Mouse (Mus musculus) MEL (cell line): ENCODE results near the gene Pxk.

Source experiments
- CTCF ChIP-seq, 3 experiments: IDR thresholded peaks in 2 of 3; conservative IDR thresholded peaks in 1 of 3; 2 replicates each; pipeline ENCODE4 v1.5.1; 2011 to 2012; ENCODE audit warnings: low read length in 3 of 3, low read depth in 2 of 3, mild to moderate bottlenecking in 2 of 3, improper control_type of control experiment in 1 of 3, inconsistent platforms in 1 of 3, mixed read lengths in 1 of 3, moderate library complexity in 1 of 3; ENCODE audit not compliant: control insufficient read depth in 1 of 3, insufficient read depth in 1 of 3, poor library complexity in 1 of 3, severe bottlenecking in 1 of 3
- ELF1 ChIP-seq: IDR thresholded peaks from 2 replicates; pipeline ENCODE4 v1.6.1; 2014; ENCODE audit warnings: low read depth, mild to moderate bottlenecking, inconsistent platforms, low read length, improper control_type of control experiment, moderate library complexity
- EP300 ChIP-seq, 2 experiments: IDR thresholded peaks; 2 replicates each; pipeline ENCODE4 v1.6.1; 2011; ENCODE audit warnings: improper control_type of control experiment in 2 of 2, low read length in 2 of 2, low read depth in 1 of 2, mild to moderate bottlenecking in 1 of 2
- ETS1 ChIP-seq: IDR thresholded peaks from 2 replicates; pipeline ENCODE4 v1.6.1; 2012; ENCODE audit warnings: low read depth, mild to moderate bottlenecking, inconsistent platforms, low read length, improper control_type of control experiment, moderate library complexity
- GABPA ChIP-seq: IDR thresholded peaks from 2 replicates; pipeline ENCODE4 v1.6.1; 2012; ENCODE audit warnings: low read depth, mild to moderate bottlenecking, inconsistent platforms, low read length, improper control_type of control experiment, moderate library complexity
- GATA1 ChIP-seq: IDR thresholded peaks from 2 replicates; pipeline ENCODE4 v1.6.1; 2011; ENCODE audit warnings: low read depth, low read length, improper control_type of control experiment
- MAFK ChIP-seq: IDR thresholded peaks from 2 replicates; pipeline ENCODE4 v1.6.1; 2011; ENCODE audit warnings: low read depth, mild to moderate bottlenecking, low read length, improper control_type of control experiment, borderline replicate concordance
- POLR2A ChIP-seq, 2 experiments: IDR thresholded peaks; 2 replicates each; pipeline ENCODE4 v1.6.1; 2011 to 2012; ENCODE audit warnings: low read length in 2 of 2, mild to moderate bottlenecking in 2 of 2, control low read depth in 1 of 2, improper control_type of control experiment in 1 of 2, low read depth in 1 of 2, moderate library complexity in 1 of 2; ENCODE audit not compliant: control insufficient read depth in 1 of 2, insufficient read depth in 1 of 2, poor library complexity in 1 of 2
- POLR2AphosphoS5 ChIP-seq: IDR thresholded peaks from 2 replicates; pipeline ENCODE4 v1.6.1; 2012; ENCODE audit warnings: low read depth, borderline replicate concordance, mild to moderate bottlenecking, inconsistent platforms, low read length, moderate library complexity, mixed read lengths
- RAD21 ChIP-seq: IDR thresholded peaks from 2 replicates; pipeline ENCODE4 v1.6.1; 2011; ENCODE audit warnings: mild to moderate bottlenecking, low read depth, low read length, improper control_type of control experiment
- USF2 ChIP-seq, 2 experiments: IDR thresholded peaks; 2 replicates each; pipeline ENCODE4 v1.6.1; 2011 to 2012; ENCODE audit warnings: improper control_type of control experiment in 2 of 2, low read length in 2 of 2, borderline replicate concordance in 1 of 2, inconsistent platforms in 1 of 2, low read depth in 1 of 2, mild to moderate bottlenecking in 1 of 2; ENCODE audit not compliant: insufficient read depth in 1 of 2
- ZMIZ1 ChIP-seq: IDR thresholded peaks from 2 replicates; pipeline ENCODE4 v1.6.1; 2012; ENCODE audit warnings: low read depth, mild to moderate bottlenecking, inconsistent platforms, low read length, improper control_type of control experiment, moderate library complexity

DNA sequence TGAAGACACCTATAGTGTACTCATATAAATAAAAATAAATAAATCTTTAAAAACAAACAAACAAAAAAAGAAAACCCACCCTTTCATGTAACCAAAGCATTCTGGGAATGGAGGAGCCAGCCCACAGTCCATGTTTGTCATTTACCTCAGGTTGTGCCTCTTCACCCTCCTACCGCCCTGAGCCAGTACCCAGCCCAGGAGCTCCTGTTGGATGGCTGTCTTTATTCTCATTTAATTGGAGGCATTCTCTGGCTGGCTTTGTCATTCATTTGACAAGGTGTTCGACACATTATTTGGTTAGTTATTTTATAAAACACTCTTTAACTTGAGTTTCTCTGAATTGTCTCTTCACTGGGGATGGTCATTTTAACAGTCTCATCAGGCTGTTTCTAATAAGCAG, 46.1 kb upstream of the Pxk start:
- TF ChIP-seq CTCF (IDR thresholded peaks at IDR 0.05 in 2 of 3, conservative IDR thresholded peaks at IDR 0.05 in 1 of 3; ENCODE audit: control insufficient read depth in 1 of 3, insufficient read depth in 1 of 3, low read depth in 2 of 3, low read length in 3 of 3, poor library complexity in 1 of 3, severe bottlenecking in 1 of 3) (no peak), ELF1 (no peak), EP300 (IDR thresholded peaks at IDR 0.05; ENCODE audit: low read depth in 1 of 2, low read length in 2 of 2) (no peak), ETS1 (no peak), POLR2A (IDR thresholded peaks at IDR 0.05; ENCODE audit: control insufficient read depth in 1 of 2, insufficient read depth in 1 of 2, low read depth in 1 of 2, low read length in 2 of 2, poor library complexity in 1 of 2) (no peak), RAD21 (no peak), POLR2AphosphoS5 (no peak), USF2 (IDR thresholded peaks at IDR 0.05; ENCODE audit: borderline replicate concordance in 1 of 2, insufficient read depth in 1 of 2, low read depth in 1 of 2, low read length in 2 of 2) (no peak), ZMIZ1 (no peak), GATA1 (no peak), GABPA (no peak), MAFK (no peak)
